Mouse (Mus musculus): ENCODE results near the gene Ppm1e.
A peak's percentile ranks its signal among the peaks of the same experiment; 100 is the strongest.

The Ppm1e gene

DNA sequence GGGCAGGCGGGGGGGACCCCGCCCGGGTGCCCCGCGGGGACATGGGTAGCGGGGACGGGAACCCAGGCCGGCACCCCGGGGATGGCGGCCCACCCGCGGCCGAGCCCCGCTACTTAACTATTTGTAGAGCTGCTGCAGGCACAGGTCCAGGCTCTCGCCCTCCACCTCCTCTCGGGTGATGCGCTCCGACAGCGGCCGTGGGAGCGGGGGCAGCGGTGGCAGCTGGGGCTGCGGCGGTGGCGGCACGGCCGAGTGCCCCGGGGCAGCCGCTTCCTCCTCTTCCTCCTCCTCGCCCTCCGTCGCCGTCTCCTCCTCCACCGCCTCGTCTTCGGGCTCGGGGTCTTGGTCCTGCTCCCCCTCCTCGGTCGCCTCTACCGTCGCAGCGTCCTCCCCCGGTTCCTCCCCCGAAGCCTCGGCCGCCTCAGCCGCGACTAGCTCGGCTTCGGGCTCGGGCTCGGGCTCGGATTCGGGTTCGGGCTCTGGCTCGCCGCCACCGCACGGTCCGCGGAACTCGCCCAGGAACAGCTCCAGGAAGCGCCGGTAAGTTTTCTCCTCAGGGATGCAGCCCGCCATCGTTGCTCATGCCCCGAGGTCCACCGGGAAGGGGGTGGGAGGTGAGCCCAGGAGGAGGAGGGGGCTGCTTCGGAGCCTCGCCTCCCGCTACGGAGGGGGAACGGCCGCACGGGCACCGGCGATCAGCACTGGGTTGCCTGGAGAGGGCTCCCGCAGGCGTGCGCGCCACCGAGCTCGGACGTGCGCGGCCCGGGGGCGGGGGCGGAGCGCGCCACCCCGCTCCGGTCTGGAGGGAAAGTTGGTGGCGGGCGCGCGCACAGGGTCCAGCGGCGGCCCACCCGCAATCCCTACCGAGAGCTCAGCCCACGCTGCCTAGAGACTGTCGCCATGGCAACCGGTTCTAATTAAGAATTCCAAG, at the start of gene Ppm1e:
Ppm1e (minus strand) TSS at position 693 of the 931 bp plus-strand sequence.
- peak; percentile 50 for DNase-seq

DNA sequence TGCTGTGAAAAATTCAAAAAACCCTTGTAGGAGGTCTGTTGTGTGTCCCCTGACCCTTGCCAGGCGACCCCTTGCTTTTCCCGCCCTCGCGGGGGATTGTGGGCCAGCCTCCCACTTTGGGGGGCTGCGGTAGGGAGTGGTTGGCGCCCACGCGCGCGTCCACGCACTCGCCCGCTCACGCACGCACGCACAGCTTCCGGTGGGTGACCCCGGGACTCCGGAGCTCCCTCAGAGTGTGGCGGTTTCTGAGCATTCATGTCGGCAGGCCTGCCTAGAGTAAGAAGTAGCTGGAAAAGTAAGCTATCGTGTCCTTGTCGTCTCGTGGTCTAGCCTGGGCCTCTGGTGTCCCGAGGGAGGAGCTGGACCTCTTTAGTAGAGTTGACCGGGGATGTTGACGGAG, 46.1 kb upstream of the Ppm1e start, which contains the start of the genes Rad51c and Tex14:
Rad51c (minus strand) TSS at position 79 of the 400 bp plus-strand sequence.
Tex14 (plus strand) TSS at position 190 of the 400 bp plus-strand sequence.
- DNase-seq, result no peak

DNA sequence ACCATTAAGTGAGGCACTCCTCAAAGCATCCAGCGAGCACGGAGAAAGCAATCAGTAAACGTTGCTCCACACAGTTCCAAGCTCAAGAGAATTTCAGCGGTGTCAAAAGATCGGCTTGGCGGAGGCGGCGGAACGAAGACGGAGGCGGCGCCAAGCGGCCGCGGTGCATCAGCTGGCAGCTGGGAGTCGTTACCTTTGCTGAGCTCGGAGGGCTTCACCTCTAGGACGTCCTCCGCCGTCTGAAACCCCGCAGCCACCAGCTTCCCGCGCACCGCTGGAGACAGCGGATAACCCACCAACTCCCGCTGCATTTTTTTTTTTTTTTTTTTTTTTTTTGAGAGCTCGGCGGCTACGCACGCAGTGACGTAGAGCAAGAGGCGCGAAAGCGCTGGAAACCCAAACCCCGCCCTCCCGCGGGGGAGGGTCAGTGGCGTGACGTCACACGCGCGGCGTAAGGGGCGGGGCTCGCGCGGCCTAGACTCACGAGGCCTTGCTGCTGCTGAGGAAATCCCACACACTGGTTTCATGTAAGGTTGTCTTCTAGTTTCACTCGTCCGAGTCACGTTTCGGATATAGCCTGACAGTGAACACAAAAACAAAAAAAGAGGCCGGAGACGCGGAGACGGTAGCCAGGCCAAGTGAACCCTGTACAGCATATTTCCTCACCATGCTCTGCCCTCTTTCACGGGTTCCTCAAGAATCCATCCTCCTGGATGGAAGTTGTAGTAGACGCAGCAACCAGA, 45.5 kb upstream of the Ppm1e start:
- peak; percentile 97 for DNase-seq

DNA sequence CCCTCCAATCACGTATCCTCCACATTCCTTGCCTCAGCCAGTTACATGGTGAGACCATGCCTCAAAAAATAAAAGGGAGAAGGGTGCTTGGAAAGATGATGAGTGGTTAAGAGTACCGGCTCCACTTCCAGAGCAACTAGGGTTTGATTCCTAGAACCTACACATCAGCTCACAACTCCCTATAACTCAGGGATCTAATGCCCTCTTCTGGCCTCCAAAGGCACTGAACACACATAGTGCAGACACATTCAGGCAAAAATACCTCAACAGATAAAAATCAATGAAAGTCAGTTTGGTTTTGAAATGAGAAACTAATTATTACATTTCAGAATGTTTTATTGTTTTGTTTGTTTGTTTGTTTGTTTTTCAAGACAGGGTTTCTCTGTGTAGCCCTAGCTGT, 39.6 kb upstream of the Ppm1e start:
- DNase-seq, result no peak

DNA sequence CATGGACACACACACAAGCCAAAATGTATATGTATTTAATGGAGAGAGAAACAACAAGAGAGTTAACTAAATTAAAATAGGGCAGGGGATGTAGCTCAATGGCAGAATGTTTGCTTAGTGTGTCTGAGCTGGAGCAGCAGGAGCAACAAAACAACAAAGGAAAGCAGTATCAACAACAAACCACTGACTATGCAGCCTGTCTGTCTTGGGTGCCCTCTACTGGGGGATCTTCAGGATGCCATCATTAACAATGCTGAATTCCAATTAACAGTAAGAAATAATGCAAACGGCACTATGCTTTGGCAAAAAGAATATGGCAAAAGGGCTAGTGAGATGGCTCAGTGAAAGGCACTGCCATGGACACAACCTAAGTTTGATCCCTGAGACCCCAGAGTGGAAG, 35.0 kb upstream of the Ppm1e start:
- peak; percentile 37 for DNase-seq

DNA sequence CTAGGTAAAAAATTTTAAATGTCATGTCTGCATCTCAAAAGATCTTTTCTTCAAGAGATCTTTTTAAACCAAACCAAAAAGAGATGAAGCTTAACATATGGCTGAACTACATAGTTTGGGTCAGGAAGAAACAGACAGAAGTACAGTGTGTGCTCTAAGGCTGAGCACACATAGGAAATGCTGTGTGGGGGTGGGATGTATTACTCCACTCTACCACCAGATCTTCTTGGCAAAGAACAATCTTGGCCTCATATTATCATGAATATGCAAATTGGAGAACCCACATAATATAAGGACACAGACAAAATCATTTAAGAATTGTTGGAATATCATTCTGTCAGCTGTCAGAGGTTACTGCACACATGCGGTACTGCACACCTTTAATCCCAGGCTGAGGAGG, 26.9 kb upstream of the Ppm1e start:
- no peak for DNase-seq

DNA sequence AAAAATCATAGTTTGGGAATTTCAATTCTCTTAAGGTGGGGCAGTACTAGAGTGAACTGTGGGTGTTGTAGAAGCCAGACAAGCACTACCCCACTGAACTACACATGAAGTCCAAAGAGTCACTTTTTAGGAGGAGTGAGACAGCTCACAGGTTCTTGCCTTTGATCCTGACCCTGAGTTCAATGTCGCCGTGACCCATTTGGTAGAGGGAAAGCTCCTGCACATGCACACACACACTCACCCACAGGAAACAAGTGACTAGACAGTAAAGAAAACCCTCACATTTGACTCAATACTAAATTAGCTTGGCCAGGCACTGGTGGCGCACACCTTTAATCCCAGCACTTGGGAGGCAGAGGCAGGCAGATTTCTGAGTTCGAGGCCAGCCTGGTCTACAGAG, 25.7 kb upstream of the Ppm1e start:
- no peak for DNase-seq

DNA sequence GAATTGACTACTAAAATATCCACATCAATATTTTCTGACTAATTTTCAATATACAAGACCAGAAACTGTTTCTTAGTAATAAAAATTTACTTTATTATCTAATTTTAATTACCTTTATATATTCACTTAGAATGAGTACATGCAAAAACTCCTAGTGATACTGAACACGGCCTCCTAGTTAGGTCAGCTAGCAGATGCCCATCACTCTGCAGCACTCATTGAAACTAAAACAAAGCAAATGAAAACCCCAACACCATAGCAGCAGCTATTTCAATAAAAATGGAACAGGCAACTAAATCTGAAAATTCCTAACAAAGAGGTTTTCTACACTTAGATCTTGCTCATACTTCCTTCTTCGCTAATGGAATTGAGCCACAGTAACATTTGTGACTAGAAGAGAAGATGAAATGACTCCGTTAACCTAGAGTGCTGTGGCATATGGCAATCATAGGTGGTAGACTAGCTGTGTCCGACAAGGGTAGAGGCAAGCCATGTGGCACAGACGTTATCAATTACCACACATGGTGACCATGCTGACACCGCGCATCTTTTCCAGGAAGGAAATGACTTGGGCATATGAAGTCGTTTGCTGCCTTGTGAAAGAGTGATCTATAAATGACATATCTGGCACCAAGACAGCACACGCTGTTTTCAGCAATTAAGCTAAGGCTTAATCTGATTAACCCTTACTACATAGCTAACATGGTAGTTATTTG, 9.2 kb upstream of the Ppm1e start:
- DNase-seq, result no peak

DNA sequence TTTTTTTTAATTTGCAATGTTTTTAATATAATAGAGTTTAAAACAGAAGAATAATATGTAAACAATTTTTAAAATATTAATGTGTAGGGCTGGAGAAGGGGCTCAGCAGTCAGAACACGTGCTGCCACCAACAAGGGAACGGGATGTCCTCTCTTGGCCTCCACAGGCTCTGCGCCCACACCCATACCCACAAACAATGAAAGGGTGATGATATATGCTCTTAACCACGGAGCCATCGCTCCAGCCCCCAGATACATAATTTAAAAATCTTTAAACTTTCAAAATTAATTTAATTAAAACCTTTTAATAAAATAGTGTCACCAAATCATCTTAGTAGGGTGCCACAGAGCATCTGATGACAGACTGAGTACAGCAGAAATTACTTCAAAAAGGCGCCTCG, 8.2 kb upstream of the Ppm1e start:
- DNase-seq, result no peak

DNA sequence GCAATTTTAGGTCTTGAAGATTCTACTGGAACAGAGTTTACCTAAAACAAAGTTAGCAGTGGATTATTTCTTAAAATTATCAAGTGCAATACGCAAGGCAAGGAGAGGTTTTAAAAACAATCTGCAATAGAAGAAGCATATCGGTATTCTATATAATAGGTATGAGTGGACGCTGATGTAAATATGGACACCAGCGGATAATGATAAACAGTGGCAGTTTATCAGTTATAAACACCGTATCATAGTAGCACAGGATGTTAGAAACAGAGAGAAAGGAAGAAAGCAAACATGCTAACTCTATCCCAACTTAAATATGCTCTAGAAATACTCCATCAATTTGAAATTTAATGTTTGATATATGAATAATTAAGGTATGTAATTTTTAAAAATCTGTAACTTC, 6.3 kb upstream of the Ppm1e start:
- DNase-seq, result no peak

DNA sequence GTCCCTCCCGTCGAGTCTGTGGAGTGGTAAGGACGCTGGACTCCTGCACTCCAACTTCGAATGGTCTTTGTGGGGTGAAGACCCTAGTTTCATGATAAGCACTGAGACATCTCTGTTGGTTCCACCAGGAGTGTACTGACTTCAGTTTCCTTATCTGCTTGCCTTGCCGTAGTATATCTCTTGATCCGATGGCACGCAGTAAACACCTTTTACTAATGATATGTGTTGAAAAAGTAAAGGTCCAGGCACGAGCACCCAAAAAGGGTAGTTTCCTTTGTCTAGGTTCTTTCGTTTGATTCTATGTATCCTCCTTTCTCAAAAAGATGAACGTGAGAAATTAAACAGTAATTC, 414 bp upstream of the Ppm1e start:
- DNase-seq, result no peak

DNA sequence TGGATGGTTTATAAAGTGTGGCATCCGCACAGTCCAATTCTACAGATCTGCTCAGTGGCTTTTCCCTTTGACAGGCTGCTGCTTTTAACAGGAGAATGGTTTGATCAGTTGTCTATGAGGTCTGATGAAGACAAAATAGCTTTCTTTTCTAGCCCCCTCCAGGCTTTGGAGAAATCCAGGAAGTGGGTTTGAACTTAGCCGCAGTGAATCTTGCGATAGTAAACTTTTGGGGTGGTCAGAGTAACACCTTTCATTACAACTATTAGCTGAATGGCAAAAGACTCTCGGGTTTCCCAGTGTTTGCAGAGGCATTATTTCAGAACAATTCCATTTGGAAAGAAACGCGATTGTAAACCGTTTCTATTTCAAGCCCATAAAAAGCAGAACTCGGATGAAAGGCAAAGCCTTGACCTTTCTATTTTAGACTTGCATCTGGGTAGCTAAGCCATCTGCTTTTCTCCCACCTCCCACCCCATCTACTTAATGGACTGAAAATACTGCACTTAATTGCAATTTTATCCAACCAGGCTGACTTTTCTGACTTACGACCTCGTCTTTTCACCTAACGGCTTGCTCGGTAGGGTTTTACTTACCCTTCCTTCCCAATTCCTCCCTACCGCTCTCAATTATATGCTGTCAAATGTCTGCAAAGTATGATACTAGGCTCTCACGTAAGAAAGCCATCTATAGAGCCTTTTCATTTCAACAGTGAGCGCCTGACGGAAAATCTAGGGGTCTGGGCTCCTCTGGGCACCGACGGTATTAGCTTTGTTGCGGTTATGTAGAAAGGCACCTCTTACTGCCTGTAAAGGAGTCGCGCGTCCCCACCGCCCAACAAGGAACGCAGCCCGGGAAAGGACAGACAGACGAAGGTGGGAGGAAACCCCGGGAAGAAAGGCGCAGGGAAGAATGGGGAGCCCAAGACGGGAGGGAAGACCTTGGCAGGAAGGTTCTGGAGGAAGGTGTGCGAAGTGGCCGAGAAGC, 1.2 kb downstream of the Ppm1e start:
- DNase-seq, result no peak

DNA sequence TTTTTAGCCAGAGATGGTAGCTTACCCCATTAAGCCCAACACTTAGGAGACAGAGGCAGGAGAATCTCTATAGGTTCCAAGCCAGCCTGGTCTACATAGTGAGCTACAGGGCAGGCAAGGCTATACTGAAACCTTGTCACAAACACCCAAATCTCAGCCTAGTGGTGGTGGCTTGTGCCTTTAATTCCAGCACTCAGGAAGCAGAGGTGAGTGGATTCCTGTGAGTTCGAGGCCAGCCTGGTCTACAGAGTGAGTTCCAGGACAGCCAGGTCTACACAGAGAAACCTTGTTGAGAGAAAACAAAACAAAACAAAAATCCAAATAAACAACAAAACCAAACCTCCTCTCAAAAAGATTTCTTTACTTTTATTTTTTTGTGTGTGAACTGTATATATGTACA, 4.0 kb downstream of the Ppm1e start:
- DNase-seq, result no peak

DNA sequence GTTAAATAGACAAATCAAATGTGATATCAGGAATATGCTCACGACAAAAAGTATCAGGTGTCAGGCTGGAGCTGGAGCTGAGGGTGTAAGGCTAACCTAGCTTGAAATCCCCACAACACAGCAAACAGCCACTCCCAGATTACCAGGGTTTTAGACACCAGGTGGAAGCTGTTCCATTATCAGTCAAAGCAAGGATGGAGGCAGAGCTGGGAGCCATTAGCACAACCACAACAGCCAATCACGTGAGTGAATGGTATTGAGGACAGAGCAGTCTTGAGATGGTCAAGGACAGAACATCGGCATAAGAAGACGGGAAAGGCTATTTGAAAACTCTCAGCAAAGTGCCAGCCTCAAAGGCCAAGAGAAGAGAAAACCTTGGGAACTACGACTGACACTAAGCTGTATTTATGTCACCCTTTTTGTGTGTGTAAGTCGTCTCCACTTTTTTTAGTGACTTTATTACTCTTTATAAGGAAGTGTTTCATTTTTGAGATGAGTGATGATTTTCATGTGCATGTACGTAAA, 5.1 kb downstream of the Ppm1e start:
- DNase-seq, result no peak

DNA sequence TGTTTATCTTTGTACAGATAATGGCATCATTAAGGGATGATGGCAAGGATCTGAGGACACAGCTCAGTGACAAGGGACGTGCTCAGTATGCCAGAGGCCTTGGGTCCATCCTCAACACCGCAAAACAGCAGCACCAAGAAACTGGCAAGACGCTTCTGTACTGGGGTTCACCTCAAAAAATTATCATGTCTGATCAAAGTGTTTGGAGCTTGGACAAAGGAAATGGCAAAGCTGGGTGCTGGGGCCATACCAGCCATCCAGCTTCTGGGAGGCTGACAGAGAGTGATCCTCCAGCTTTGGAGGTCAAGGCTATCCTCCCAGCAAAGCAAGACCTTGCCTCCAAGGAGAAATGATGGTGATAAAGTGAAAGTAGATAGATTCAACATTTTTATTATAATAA, 32.4 kb downstream of the Ppm1e start:
- no peak for DNase-seq

DNA sequence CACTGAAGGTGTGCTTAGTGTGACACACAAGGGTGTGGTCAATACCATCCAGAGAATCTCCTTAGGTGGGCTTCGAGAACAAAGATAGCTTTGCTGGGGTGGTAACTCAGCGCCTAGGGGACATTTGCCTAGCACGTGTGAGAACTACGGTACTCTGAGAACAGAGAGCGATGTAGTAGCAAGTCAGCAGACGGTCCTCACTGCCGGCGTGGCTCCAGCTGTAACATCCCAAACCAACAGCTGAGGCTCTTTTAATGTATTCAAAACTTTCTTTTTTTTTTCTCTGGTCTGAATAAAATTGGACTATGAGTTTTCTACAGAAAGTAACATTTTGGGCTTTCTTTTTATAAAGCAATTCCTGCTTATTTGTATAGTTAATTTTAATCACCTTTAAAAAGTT, 36.3 kb downstream of the Ppm1e start:
- DNase-seq, result no peak

DNA sequence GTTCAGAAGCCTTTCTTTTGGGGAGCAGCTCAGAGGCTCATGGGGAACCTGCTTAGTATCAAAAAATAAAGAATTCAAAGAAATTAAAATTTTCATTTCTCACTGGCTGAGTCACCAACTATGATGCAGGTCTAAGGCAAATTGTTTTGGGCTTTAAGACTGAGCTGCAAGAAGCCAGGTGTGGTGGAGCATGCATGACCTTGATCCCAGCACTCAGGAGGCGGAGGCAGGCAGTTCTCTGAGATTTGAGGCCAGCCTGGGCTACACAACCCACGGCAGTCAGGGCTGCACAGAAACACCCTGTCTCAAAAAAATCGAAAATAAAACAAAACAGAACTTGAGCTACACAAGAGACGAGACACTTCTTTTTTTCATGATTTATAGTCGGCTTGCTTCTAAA, 38.8 kb downstream of the Ppm1e start:
- no peak for DNase-seq

DNA sequence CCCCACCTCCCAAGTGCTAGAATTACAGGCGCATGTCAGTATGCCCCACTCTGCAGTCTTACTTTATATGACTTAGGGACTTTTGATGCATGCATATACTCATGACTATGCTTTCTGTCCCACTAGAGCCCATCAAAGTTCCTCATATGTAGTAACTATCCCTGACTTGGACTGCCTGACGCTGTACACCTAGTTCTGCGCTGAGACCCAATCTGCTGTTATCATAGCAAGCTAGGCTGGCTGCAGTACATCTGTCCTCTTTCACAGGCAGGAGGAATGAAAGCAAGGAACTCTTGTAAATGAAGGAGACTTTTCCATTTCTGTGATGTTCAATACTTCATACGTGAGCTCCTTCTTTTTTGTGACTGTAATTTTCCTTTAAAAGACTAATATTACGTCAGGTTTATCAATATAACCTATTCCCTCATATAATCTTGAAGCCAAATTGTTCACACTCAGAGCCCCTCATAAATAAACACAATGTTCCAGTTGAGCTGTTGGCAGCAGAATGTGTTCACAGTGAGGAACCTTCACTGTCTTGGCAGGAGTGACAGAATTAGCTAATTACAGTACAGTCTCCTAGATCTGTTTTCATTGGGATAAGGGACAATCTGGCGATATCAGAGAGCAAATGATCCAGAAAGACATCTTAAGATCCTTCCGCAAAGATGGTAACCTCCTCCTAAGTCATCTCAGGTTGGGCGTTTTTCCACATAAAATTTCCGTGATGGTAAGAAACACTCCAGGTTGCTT, 39.7 kb downstream of the Ppm1e start:
- DNase-seq, result no peak

DNA sequence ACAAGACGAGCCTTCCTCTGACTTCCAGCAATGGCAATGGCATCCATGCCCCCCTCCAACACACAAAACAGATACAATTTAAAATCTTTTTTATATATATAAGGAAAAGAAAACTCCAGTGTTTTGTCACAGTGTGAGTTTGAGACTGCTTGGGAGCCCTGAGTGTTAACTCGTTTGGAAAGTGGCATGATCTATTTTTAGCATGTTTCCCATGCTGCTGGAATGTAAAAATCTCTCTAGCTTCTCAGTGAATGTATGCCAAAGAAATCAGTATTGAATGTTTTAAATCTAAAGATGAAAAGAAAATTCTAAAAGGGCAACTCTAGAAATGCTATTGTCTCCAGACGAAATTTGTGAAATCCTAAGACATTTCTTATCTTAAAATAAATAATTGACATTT, 45.3 kb downstream of the Ppm1e start:
- DNase-seq, result no peak

DNA sequence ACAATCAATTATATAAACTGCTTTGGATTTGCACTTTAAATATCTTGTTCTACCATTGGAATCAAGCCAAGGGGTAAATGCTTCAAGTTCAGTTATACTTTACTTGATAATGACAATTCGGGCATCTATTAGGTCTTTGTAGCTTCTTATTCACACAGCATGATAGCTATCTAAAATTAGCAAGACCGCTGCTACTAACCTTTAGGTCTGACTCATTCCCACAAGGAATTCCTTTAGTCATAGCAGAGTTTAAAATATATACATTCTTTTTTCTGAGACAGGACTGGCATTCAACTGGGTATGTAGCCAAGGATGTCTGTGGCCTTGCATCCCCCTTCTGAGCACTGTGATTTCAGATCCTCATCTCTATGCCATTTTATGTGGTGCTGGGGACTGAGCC, 48.5 kb downstream of the Ppm1e start:
- no peak for DNase-seq
